Mouse (Mus musculus) lung, postnatal 0 days (tissue): Measurements from ENCODE around the gene 4933412E24Rik.

ENCODE experiments used
- CTCF ChIP-seq: IDR thresholded peaks from 2 replicates; pipeline ENCODE4 v1.5.1; 2016; ENCODE audit warnings: antibody characterized with exemption, mild to moderate bottlenecking
- EP300 ChIP-seq: IDR thresholded peaks from 2 replicates; pipeline ENCODE4 v1.6.1; 2016; ENCODE audit warnings: antibody characterized with exemption, mild to moderate bottlenecking, control low read depth

DNA sequence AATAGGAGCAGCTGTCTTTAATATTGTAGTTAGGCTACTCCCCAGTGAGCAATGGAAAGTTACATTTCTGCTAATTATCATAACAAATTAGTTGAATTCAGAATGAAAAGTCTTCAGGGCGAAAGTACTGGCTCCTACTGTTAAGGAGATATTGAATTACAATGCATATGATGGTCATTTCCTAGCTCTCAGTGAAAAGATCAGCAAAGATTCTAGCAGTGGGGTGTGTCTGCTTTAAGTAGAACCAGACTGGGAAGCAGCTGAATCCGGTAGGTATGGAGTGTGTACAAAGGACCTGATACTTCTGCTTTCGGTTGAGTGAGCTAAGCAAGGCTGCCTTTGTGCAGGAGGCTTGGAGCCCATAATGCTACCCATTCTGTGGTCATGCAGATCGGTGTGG, 32.6 kb downstream of the 4933412E24Rik start:
- TF ChIP-seq CTCF, result no peak
- no peak for TF ChIP-seq EP300
